Comparison of ENCODE assay signal across 8 mouse cellular contexts in genomic region chrX:143668242-143668641, GRCm38 (mm10).
DNase-seq lines count a peak whose midpoint lies in the region; ATAC-seq and TF ChIP-seq lines count a peak whose summit lies in the region.

No protein-coding gene starts in this region.

- ATAC-seq in intestine, postnatal 0 days, result no peak
- no peak for ATAC-seq in intestine, embryonic 16.5 days
- ATAC-seq in limb, embryonic 14.5 days (ENCODE audit: low FRiP score, low read depth), result no peak
- no peak for ATAC-seq in megakaryocyte-erythroid progenitor cell, adult 5-6 weeks (replicated peaks; ENCODE audit: low FRiP score, low TSS enrichment, poor library complexity, severe bottlenecking)

- H3K9me3 ChIP-seq in intestine, postnatal 0 days (ENCODE audit: control insufficient read depth), result no peaks in the 10 kb centered on the region
- H3K9me3 ChIP-seq in intestine, embryonic 16.5 days (ENCODE audit: control insufficient read depth, low read length), result no peaks in the 10 kb centered on the region
- H3K9me3 ChIP-seq in limb, embryonic 14.5 days (ENCODE audit: control insufficient read depth, low read length), result no peaks in the 10 kb centered on the region

- WGBS in intestine, postnatal 0 days, result 56% methylated on average over 3 of the region's 3 CpGs
- 48% methylated on average over 3 of the region's 3 CpGs for WGBS in intestine, embryonic 16.5 days
- WGBS in limb, embryonic 14.5 days, result 48% methylated on average over 3 of the region's 3 CpGs

- TF ChIP-seq CTCF in intestine, postnatal 0 days (IDR thresholded peaks at IDR 0.05; ENCODE audit: low read depth), result peak; percentile 72

- H3K4me3 ChIP-seq in intestine, postnatal 0 days (ENCODE audit: low read depth, low read length), result no peak overlapping the region
- no peak overlapping the region for H3K4me3 ChIP-seq in intestine, embryonic 16.5 days (ENCODE audit: low read length)
- H3K4me3 ChIP-seq in limb, embryonic 14.5 days (replicated peaks; ENCODE audit: low read length), result no peak overlapping the region

- TF ChIP-seq POLR2A in limb, embryonic 14.5 days (IDR thresholded peaks at IDR 0.05; ENCODE audit: borderline replicate concordance, extremely low read depth, insufficient read depth, insufficient read length), result no peak

- H3K4me2 ChIP-seq in intestine, postnatal 0 days (replicated peaks; ENCODE audit: low read depth), result no peak overlapping the region
- H3K4me2 ChIP-seq in intestine, embryonic 16.5 days (ENCODE audit: low read depth, low read length), result no peak overlapping the region
- no peak overlapping the region for H3K4me2 ChIP-seq in limb, embryonic 14.5 days (replicated peaks; ENCODE audit: low read depth, low read length, severe bottlenecking)

- H3K9ac ChIP-seq in intestine, postnatal 0 days (ENCODE audit: low read depth, low read length), result no peak overlapping the region
- no peak overlapping the region for H3K9ac ChIP-seq in intestine, embryonic 16.5 days (ENCODE audit: low read depth, low read length)
- H3K9ac ChIP-seq in limb, embryonic 14.5 days (ENCODE audit: low read depth, low read length, severe bottlenecking), result no peak overlapping the region

- H3K27me3 ChIP-seq in intestine, postnatal 0 days (replicated peaks; ENCODE audit: control insufficient read depth, insufficient read depth, low read length), result no peaks in the 10 kb centered on the region
- peaks cover 4% of the 10 kb centered on the region for H3K27me3 ChIP-seq in intestine, embryonic 16.5 days (replicated peaks; ENCODE audit: control insufficient read depth, insufficient read depth, low read length)
- H3K27me3 ChIP-seq in limb, embryonic 14.5 days (ENCODE audit: control insufficient read depth, insufficient read depth, low read length), result no peaks in the 10 kb centered on the region

- no peak overlapping the region for H3K27ac ChIP-seq in intestine, postnatal 0 days (ENCODE audit: low read depth, low read length)
- no peak overlapping the region for H3K27ac ChIP-seq in intestine, embryonic 16.5 days (ENCODE audit: low read length)
- H3K27ac ChIP-seq in limb, embryonic 14.5 days (replicated peaks; ENCODE audit: low read depth, low read length), result no peak overlapping the region

- no peaks in the 10 kb centered on the region for H3K36me3 ChIP-seq in intestine, postnatal 0 days (ENCODE audit: control insufficient read depth, insufficient read depth)
- no peaks in the 10 kb centered on the region for H3K36me3 ChIP-seq in intestine, embryonic 16.5 days (ENCODE audit: control insufficient read depth, insufficient read depth, low read length)
- H3K36me3 ChIP-seq in limb, embryonic 14.5 days (ENCODE audit: control insufficient read depth, insufficient read depth, low read length), result no peaks in the 10 kb centered on the region

- peak; percentile 46 for DNase-seq in ZHBTc4 (ENCODE audit: low read depth, low spot score)
- DNase-seq in embryo, embryonic 10 days (ENCODE audit: low spot score), result peak; percentile 75
- peak; percentile 0 for DNase-seq in induced T-regulatory cell, adult 2 months (ENCODE audit: low read depth)
- DNase-seq in limb, embryonic 14.5 days (ENCODE audit: low spot score), result peak; percentile 79
- DNase-seq in right cerebral cortex, postnatal 10 days (ENCODE audit: low spot score in 2 of 2), result peak; percentile 59 to 76

- no peaks in the 10 kb centered on the region for H3K4me1 ChIP-seq in intestine, postnatal 0 days (replicated peaks; ENCODE audit: control insufficient read depth, insufficient read depth, low read length)
- no peaks in the 10 kb centered on the region for H3K4me1 ChIP-seq in intestine, embryonic 16.5 days (ENCODE audit: control insufficient read depth, insufficient read depth, low read length)
- H3K4me1 ChIP-seq in limb, embryonic 14.5 days (ENCODE audit: control insufficient read depth, insufficient read depth, low read length), result no peaks in the 10 kb centered on the region

Comparison
In these comparisons a context has a peak if more than half of its experiments do, and no peak if none do; other contexts are left out.
1. DNase-seq: peak in every context shown above with its lines; median percentile 79 in limb, embryonic 14.5 days; 75 in embryo, embryonic 10 days; 68 in right cerebral cortex, postnatal 10 days; 46 in ZHBTc4; 0 in induced T-regulatory cell, adult 2 months.